ENCODE assay signal across 18 mouse cellular contexts in genomic region chr3:118855411-118855810, GRCm38 (mm10).
DNase-seq lines count a peak whose midpoint lies in the region; ATAC-seq and TF ChIP-seq lines count a peak whose summit lies in the region.
"Had no signal": no experiment of that assay in that cellular context is flagged by ENCODE, and none has a peak within 500 bp of the region (broad histone marks: within the 10 kb centered on the region; RNA-seq: fewer than 3 reads in every experiment).

No protein-coding gene starts in this region.

- no peak for TF ChIP-seq CTCF in midbrain, postnatal 0 days (IDR thresholded peaks at IDR 0.05)

- H3K4me2 ChIP-seq in hindbrain, embryonic 11.5 days (replicated peaks; ENCODE audit: low read depth, low read length), result no peak overlapping the region
- no peak overlapping the region for H3K4me2 ChIP-seq in midbrain, postnatal 0 days (ENCODE audit: low read depth, low read length, poor library complexity, severe bottlenecking)
- H3K4me2 ChIP-seq in midbrain, embryonic 11.5 days, result no peak overlapping the region
- no peak overlapping the region for H3K4me2 ChIP-seq in hindbrain, embryonic 12.5 days (replicated peaks)

- H3K9ac ChIP-seq in hindbrain, embryonic 11.5 days (ENCODE audit: low read depth, low read length), result no peak overlapping the region
- H3K9ac ChIP-seq in midbrain, postnatal 0 days (replicated peaks; ENCODE audit: low read length, poor library complexity, severe bottlenecking), result no peak overlapping the region
- H3K9ac ChIP-seq in midbrain, embryonic 11.5 days (ENCODE audit: low read length), result no peak overlapping the region
- no peak overlapping the region for H3K9ac ChIP-seq in hindbrain, embryonic 12.5 days

- 78% methylated on average over 7 of the region's 7 CpGs for WGBS in hindbrain, embryonic 11.5 days
- 89% methylated on average over 7 of the region's 7 CpGs for WGBS in hindbrain, embryonic 10.5 days
- WGBS in midbrain, postnatal 0 days, result 54% methylated on average over 7 of the region's 7 CpGs
- WGBS in midbrain, embryonic 11.5 days, result 90% methylated on average over 7 of the region's 7 CpGs
- WGBS in hindbrain, embryonic 12.5 days, result 61% methylated on average over 7 of the region's 7 CpGs

- H3K4me1 ChIP-seq in hindbrain, embryonic 11.5 days (replicated peaks; ENCODE audit: control insufficient read depth, insufficient read depth, low read length), result no peaks in the 10 kb centered on the region
- H3K4me1 ChIP-seq in hindbrain, embryonic 10.5 days (replicated peaks), result peaks cover 9% of the 10 kb centered on the region
- no peaks in the 10 kb centered on the region for H3K4me1 ChIP-seq in midbrain, postnatal 0 days (ENCODE audit: insufficient read depth, low read length)
- H3K4me1 ChIP-seq in midbrain, embryonic 11.5 days (ENCODE audit: control insufficient read depth, insufficient read depth, low read length), result 0 out of 2 replicates have a peak, but pooled peaks cover 3% of the 10 kb centered on the region
- peaks cover 5% of the 10 kb centered on the region; the same call in 1 of the 2 replicates for H3K4me1 ChIP-seq in hindbrain, embryonic 12.5 days

- no peaks in the 10 kb centered on the region for H3K36me3 ChIP-seq in hindbrain, embryonic 11.5 days (ENCODE audit: control insufficient read depth, insufficient read depth, low read length)
- H3K36me3 ChIP-seq in hindbrain, embryonic 10.5 days, result no peaks in the 10 kb centered on the region
- H3K36me3 ChIP-seq in midbrain, postnatal 0 days (ENCODE audit: insufficient read depth, low read length), result no peaks in the 10 kb centered on the region
- no peaks in the 10 kb centered on the region for H3K36me3 ChIP-seq in midbrain, embryonic 11.5 days (ENCODE audit: control insufficient read depth, insufficient read depth, low read length)
- no peaks in the 10 kb centered on the region for H3K36me3 ChIP-seq in hindbrain, embryonic 12.5 days

- DNase-seq in hindbrain, embryonic 11.5 days (ENCODE audit: low spot score), result peak; percentile 28
- DNase-seq in hindbrain, embryonic 10.5 days (ENCODE audit: low spot score), result no peak
- peak; percentile 58 for DNase-seq in midbrain, postnatal 0 days (ENCODE audit: low spot score)
- no peak for DNase-seq in midbrain, embryonic 11.5 days (ENCODE audit: low spot score, missing footprints)
- no peak for DNase-seq in lung, postnatal 25 days (ENCODE audit: low spot score)
- DNase-seq in lung, adult 18-20 months, result no peak
- DNase-seq: cerebellum, postnatal 14 days; gastrocnemius, adult 2 months; heart, adult 18-20 months; heart, postnatal 10 days; kidney, postnatal 4 days; layer of hippocampus, postnatal 36 days; right cerebral cortex, postnatal 14 days; thymus, postnatal 25 days had no signal

- H3K9me3 ChIP-seq in hindbrain, embryonic 11.5 days (ENCODE audit: control insufficient read depth, low read length), result no peaks in the 10 kb centered on the region
- no peaks in the 10 kb centered on the region for H3K9me3 ChIP-seq in hindbrain, embryonic 10.5 days
- H3K9me3 ChIP-seq in midbrain, postnatal 0 days (ENCODE audit: low read length), result no peaks in the 10 kb centered on the region
- H3K9me3 ChIP-seq in midbrain, embryonic 11.5 days (ENCODE audit: control insufficient read depth, low read length), result no peaks in the 10 kb centered on the region
- H3K9me3 ChIP-seq in hindbrain, embryonic 12.5 days (replicated peaks), result no peaks in the 10 kb centered on the region

- ATAC-seq in hindbrain, embryonic 11.5 days (ENCODE audit: low FRiP score), result no peak
- ATAC-seq in midbrain, postnatal 0 days (ENCODE audit: low FRiP score), result no peak
- no peak for ATAC-seq in midbrain, embryonic 11.5 days (ENCODE audit: low FRiP score)
- ATAC-seq in hindbrain, embryonic 12.5 days (ENCODE audit: low FRiP score), result peak; percentile 68; the same call in 1 of the 2 replicates
- ATAC-seq: forebrain, embryonic 16.5 days; Patski had no signal

- no peak overlapping the region for H3K27ac ChIP-seq in hindbrain, embryonic 11.5 days (ENCODE audit: low read depth, low read length)
- no peak overlapping the region for H3K27ac ChIP-seq in hindbrain, embryonic 10.5 days
- H3K27ac ChIP-seq in midbrain, postnatal 0 days (ENCODE audit: low read depth, low read length), result no peak overlapping the region
- H3K27ac ChIP-seq in midbrain, embryonic 11.5 days (ENCODE audit: low read depth, low read length), result no peak overlapping the region
- H3K27ac ChIP-seq in hindbrain, embryonic 12.5 days, result no peak overlapping the region
- H3K27ac ChIP-seq: gastrocnemius, adult 2 months; stomach, postnatal 0 days had no signal

- no peaks in the 10 kb centered on the region for H3K27me3 ChIP-seq in hindbrain, embryonic 11.5 days (ENCODE audit: control insufficient read depth, insufficient read depth, low read length)
- no peaks in the 10 kb centered on the region for H3K27me3 ChIP-seq in hindbrain, embryonic 10.5 days (ENCODE audit: insufficient read depth, poor library complexity, severe bottlenecking)
- no peaks in the 10 kb centered on the region for H3K27me3 ChIP-seq in midbrain, postnatal 0 days (ENCODE audit: insufficient read depth, low read length)
- H3K27me3 ChIP-seq in midbrain, embryonic 11.5 days (ENCODE audit: control insufficient read depth, insufficient read depth, low read length), result no peaks in the 10 kb centered on the region
- H3K27me3 ChIP-seq in hindbrain, embryonic 12.5 days, result no peaks in the 10 kb centered on the region
- H3K27me3 ChIP-seq: Patski had no signal

- H3K4me3 ChIP-seq in hindbrain, embryonic 11.5 days (ENCODE audit: low read depth, low read length), result no peak overlapping the region
- H3K4me3 ChIP-seq in hindbrain, embryonic 10.5 days, result no peak overlapping the region
- no peak overlapping the region for H3K4me3 ChIP-seq in midbrain, postnatal 0 days (ENCODE audit: low read depth, low read length)
- no peak overlapping the region for H3K4me3 ChIP-seq in midbrain, embryonic 11.5 days (ENCODE audit: low read depth, low read length)
- H3K4me3 ChIP-seq in hindbrain, embryonic 12.5 days, result no peak overlapping the region
- H3K4me3 ChIP-seq: gastrocnemius, adult 2 months had no signal

Comparison
In these comparisons a context has a peak if more than half of its experiments do, and no peak if none do; other contexts are left out.
1. DNase-seq: peak in hindbrain, embryonic 11.5 days (single experiment) and midbrain, postnatal 0 days (single experiment); none in hindbrain, embryonic 10.5 days (single experiment), midbrain, embryonic 11.5 days (single experiment), lung, postnatal 25 days (single experiment) and lung, adult 18-20 months (0 of 2).